Mouse (Mus musculus) midbrain, postnatal 0 days (tissue): Measurements from ENCODE around the gene Bag5. TPM values are rescaled to one million over a fixed set of nuclear protein-coding genes. Genes with fewer than 3 reads are reported as not detected.

Experiments
- ATAC-seq: fragments of 200-750 bp; cut with Nextera tagmentation; 2 replicates; pipeline ENCODE4 v1.8.0; 2017; ENCODE audit warnings: moderate number of reproducible peaks, mild to moderate bottlenecking, moderate TSS enrichment, moderate library complexity; ENCODE audit not compliant: low FRiP score
- DNase-seq: peaks from one replicate; pipeline ENCODE4 v3.0.0-alpha.2; 2015; ENCODE audit warnings: low spot score
- H3K27ac ChIP-seq: fragments of 300-500 bp; sonication (generic); 2 replicates; pipeline ENCODE4 v1.5.1; 2014; ENCODE audit warnings: low read depth, mild to moderate bottlenecking, low read length, mixed read lengths
- H3K27me3 ChIP-seq: fragments of 300-500 bp; sonication (generic); 2 replicates; pipeline ENCODE4 v1.6.1; 2014; ENCODE audit warnings: low read length, control low read depth, mixed read lengths; ENCODE audit not compliant: insufficient read depth
- H3K36me3 ChIP-seq: fragments of 300-500 bp; sonication (generic); 2 replicates; pipeline ENCODE4 v1.6.1; 2014; ENCODE audit warnings: low read length, control low read depth, mixed read lengths; ENCODE audit not compliant: insufficient read depth
- H3K4me1 ChIP-seq: fragments of 300-500 bp; sonication (generic); 2 replicates; pipeline ENCODE4 v1.6.1; 2014; ENCODE audit warnings: mild to moderate bottlenecking, control low read depth, antibody characterized with exemption, low read length, mixed read lengths; ENCODE audit not compliant: insufficient read depth
- H3K4me2 ChIP-seq: fragments of 300-500 bp; sonication (generic); 2 replicates; pipeline ENCODE4 v1.6.1; 2014; ENCODE audit warnings: low read depth, mild to moderate bottlenecking, low read length, mixed read lengths; ENCODE audit not compliant: poor library complexity, severe bottlenecking
- H3K4me3 ChIP-seq: fragments of 300-500 bp; sonication (generic); 2 replicates; pipeline ENCODE4 v1.5.1; 2014; ENCODE audit warnings: low read depth, mild to moderate bottlenecking, low read length, moderate library complexity
- H3K9ac ChIP-seq: fragments of 300-500 bp; sonication (generic); replicated peaks from 2 replicates; pipeline ENCODE4 v1.6.1; 2014; ENCODE audit warnings: mild to moderate bottlenecking, low read length, moderate library complexity, mixed read lengths; ENCODE audit not compliant: poor library complexity, severe bottlenecking
- H3K9me3 ChIP-seq: fragments of 300-500 bp; sonication (generic); 2 replicates; pipeline ENCODE4 v1.6.1; 2016; ENCODE audit warnings: low read length, control low read depth
- CTCF ChIP-seq: IDR thresholded peaks from 2 replicates; pipeline ENCODE4 v1.5.1; 2016; ENCODE audit warnings: antibody characterized with exemption, mild to moderate bottlenecking
- WGBS: fragments of 180-500 bp; shearing (Covaris S2); extraction: QIAGEN DNeasy Blood & Tissue Kit; methylation state at CpG from one replicate; pipeline ENCODE4 v1.1.7; 2014; 5-methylcytosine and 5-hydroxymethylcytosine counted together
- polyA plus RNA-seq: library from polyadenylated mRNA; unstranded; fragments of >200 nt; fragmentation: Nextera tagmentation; extraction: Ambion mirVana; gene quantifications from 2 replicates; pipeline ENCODE4 v1.2.1, GENCODE M21; 2015
- total RNA-seq: library from RNA; depleted of rRNA; stranded (reverse); fragments of >200 nt; gene quantifications from 2 replicates; pipeline ENCODE4 v1.2.3, GENCODE M21; 2014; rRNA removed

Bag5 gene
- 28.7 and 43.5 TPM in 2 replicates for total RNA-seq
- 68.7 and 70.8 TPM in 2 replicates for polyA plus RNA-seq

DNA sequence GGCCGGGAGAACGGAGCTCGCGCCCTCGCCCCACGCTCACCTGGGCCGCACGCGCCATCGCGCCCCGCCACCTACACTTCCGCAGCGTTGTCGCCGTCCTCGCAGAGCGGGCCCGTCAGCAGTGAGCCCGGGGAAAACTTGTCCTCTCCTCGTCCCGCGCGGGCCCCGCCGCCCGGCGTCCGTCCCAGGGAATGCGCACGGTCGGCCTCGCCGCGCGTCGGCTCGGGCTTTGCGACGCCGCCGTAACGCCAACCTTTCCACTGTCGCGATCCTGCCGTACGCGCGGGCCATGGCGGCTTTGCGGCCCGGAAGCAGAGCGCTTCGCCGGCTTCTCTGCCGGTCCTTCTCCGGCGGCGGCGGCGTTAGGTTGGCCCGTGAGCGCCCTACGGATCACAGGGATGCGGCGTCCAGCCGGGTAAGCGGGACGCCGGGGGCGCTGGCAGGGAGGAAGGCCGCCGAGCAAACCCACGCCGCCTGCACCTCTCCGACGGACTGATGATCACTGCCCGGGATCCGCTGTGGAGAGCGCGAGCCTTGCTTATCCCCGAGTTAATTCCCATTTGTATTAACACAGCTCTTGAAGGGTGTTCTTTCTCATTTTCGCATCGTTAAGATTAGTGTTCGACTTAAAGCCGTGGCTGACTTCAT, at the start of gene Bag5, which contains the start of gene Apopt1:
Bag5 (minus strand) TSS at position 254 of the 648 bp plus-strand sequence.
Apopt1 (plus strand) TSS at position 258 of the 648 bp plus-strand sequence.
- Histone ChIP-seq H3K4me2 (peak within 1 kb of the TSS; percentile 86), H3K4me3 (peak within 1 kb of the TSS; percentile 97), H3K9me3 (no peaks in the 10 kb centered on the region)

DNA sequence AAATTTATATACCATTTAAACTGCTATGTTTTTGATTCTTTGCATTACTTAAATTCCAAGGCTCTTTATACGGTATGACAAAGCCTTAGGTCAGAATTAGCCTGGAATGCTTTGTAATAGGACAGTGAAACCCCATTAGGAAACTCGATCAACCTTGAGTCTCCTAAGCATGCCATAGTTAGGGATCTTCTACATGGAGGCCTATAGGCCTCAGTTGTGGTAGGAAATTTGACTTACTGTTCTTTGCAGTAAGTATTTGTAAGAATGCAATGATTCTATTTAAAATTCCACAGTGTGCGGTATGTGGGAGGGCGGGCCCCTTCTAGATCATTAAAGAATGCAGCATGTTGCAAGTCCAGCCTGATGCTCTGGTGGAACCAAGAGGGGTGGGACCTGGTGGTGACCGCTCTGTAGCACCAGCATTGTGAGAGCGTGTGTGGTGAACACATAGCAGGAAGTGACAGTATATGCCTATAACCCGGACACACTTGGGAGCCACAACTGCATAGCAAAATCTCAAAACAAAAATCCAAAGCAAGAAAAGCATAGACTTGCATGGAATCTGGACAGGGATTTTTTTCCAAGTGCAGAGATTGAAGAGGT, 47.4 kb upstream of the Bag5 start:
- Histone ChIP-seq H3K4me3 (peak overlapping the region; percentile 91), H3K9me3 (no peaks in the 10 kb centered on the region), H3K27me3 (no peaks in the 10 kb centered on the region), H3K4me1 (peaks cover 14% of the 10 kb centered on the region; the same call in 1 of the 2 replicates), H3K27ac (0 out of 2 replicates have a peak overlapping the region, but pooled peaks have one; percentile 99), H3K9ac (peak overlapping the region; percentile 99; the same call in 1 of the 2 replicates), H3K36me3 (no peaks in the 10 kb centered on the region; the same call in 1 of the 2 replicates), H3K4me2 (peak overlapping the region; percentile 97)
- TF ChIP-seq CTCF = no peak
- no peak for DNase-seq
- no peak for ATAC-seq
- WGBS = 62% methylated on average over 7 of the region's 7 CpGs

More for the DNA sequence above, at the start of gene Bag5, which contains the start of gene Apopt1:
- peaks cover 4% of the 10 kb centered on the region; the same call in 1 of the 2 replicates for H3K4me1 ChIP-seq
- peak within 1 kb of the TSS; percentile 92 for H3K9ac ChIP-seq
- DNase-seq (peak; percentile 95), ATAC-seq (peak; percentile 94)
- WGBS = 3% methylated on average over 72 of the region's 86 CpGs
- peaks cover 18% of the 10 kb centered on the region for H3K36me3 ChIP-seq
- H3K27me3 ChIP-seq = no peaks in the 10 kb centered on the region
- peak; percentile 46; the same call in 1 of the 2 replicates for TF ChIP-seq CTCF
- H3K27ac ChIP-seq = peak within 1 kb of the TSS; percentile 91

DNA sequence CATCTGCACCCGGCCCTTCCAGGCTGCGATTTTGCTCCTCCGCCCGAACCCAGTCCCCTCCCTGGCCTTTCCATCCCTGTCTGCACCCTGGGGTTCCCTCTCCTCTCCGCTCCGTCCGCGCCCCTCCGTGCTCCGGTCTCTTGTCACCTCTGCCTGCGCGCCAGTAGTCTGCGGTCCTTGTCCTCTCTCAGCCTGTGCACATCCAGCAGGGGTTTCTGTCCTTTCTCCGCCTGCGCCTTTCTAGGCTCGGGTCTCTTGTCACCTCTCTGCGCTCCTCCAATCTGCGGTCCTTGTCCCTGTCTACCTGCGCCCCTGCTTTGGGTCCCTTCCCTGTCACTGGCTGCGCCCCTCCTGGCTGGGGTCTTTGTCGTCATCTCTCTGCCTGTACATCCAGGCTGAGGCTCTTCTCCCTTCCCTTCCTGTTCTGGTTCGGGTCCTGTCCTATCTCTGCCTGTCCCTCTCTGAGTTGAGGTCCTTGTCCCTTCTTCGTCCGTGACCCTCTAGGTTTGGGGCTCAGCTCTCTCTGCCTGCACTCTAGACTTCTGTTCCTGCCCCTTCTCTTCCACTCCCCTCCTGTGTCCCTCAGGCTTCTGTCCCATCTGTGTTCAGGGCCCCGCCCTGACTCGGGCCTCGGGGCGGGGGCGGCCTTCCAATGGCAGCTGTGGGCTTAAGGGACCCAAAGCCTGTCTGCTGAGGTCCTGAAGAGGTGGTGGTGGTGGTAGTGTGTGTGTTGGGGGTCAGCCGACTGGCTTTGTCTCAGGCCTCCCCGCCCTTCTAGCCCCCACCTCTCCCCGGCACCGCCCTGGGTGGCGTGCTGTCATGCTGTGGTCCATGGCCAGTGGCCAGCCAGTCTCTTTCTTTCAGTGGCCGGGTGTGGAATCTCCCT, 46.4 kb upstream of the Bag5 start:
- Histone ChIP-seq H3K4me3 (peak overlapping the region; percentile 91), H3K4me1 (peaks cover 14% of the 10 kb centered on the region; the same call in 1 of the 2 replicates), H3K27me3 (no peaks in the 10 kb centered on the region), H3K27ac (peak overlapping the region; percentile 99), H3K36me3 (no peaks in the 10 kb centered on the region; the same call in 1 of the 2 replicates), H3K9ac (peak overlapping the region; percentile 99), H3K9me3 (no peaks in the 10 kb centered on the region), H3K4me2 (peak overlapping the region; percentile 97)
- no peak for TF ChIP-seq CTCF
- ATAC-seq (peak; percentile 65), DNase-seq (peak; percentile 57)
- under 1% methylated on average over 34 of the region's 35 CpGs for WGBS

DNA sequence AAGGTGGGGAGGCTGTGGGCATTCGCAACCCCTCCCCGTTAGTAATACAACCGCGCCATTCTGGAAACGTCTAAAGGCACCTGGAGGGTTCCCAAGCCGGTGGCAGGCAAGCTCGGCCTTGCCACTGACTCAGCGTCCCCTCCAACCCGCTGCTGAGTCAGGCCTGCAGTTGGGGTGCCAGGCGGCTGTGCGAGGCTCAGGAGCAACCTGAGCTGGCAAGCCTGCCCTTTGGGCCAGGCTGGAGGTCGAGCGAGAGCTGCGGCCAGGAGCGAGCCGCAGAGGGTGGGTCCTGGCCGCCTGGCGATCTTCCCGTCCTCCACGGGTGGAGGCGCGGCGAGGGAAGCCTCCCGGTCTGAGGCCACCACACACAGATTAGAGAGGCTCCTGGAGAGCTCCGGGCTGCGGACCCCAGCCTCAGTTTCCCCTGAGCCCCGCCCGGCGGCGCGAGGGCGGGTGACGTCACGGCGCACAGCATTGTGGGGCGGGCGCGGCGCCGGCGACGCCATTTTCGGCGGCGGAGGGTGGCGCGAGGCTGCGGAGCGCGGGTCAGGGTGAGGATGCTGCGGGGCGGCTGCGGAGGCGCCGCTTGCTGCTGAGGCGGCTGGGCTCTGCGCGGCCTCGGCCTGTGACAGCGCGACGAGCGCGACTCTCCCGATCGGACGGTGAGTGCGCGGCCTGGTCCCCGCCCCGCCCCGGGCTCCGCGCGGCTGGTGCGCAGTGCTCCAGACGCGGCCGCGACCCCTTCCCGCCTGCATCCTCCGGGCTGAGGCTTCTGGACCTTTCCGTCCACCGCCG, 45.5 kb upstream of the Bag5 start, which contains the start of gene Klc1:
Klc1 (plus strand) TSS at position 469 of the 795 bp plus-strand sequence.
- WGBS = under 1% methylated on average over 66 of the region's 85 CpGs
- peak within 1 kb of the TSS; percentile 99 for H3K27ac ChIP-seq
- peak within 1 kb of the TSS; percentile 99 for H3K9ac ChIP-seq
- peak within 1 kb of the TSS; percentile 97 for H3K4me2 ChIP-seq
- no peaks in the 10 kb centered on the region for H3K27me3 ChIP-seq
- DNase-seq (peak; percentile 78), ATAC-seq (peak; percentile 85)
- no peak for TF ChIP-seq CTCF
- H3K4me1 ChIP-seq = peaks cover 14% of the 10 kb centered on the region; the same call in 1 of the 2 replicates
- no peaks in the 10 kb centered on the region; the same call in 1 of the 2 replicates for H3K36me3 ChIP-seq
- H3K9me3 ChIP-seq = no peaks in the 10 kb centered on the region
- peak within 1 kb of the TSS; percentile 91 for H3K4me3 ChIP-seq
